Mouse (Mus musculus): ENCODE results near the gene Cyp4v3.

Gene Cyp4v3

DNA sequence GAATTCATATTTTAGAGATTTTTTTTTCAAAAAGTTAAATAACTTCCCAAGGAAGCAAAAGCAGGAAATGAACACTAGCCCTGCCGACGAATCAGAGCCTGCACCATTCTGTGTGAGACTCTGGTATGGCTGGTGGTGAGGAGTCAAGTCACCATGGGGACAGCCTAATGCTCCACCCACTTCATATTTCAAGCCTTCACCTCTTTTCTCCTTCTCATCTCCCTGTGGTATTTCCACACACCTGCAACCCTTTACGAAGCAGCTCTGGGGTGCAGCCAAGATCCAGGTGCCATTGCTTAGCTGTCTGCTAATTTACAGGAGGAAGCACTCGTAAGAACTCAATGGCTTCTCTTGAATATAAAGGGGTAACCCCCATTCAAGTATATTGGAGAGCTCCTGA is 22.0 kb downstream of the Cyp4v3 start:
- DNase-seq: no peak

DNA sequence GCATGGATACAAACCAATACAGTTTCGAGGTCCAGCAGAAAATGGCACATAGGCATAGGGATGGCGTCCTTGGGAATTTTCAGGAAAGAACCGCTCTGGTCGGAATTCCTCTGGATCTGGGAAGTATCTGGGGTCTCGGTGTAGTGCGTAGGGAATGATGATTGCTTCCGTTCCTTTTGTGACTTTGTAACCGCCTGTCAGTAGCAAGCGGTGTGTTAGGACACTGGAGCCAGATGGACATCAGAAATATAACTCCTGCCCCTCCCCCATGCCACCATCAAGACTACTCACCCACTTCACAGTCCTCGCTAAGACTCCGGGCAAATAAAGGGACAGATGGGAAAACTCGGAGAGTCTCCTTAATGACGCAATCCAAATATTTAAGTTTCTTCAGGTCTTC is 24.6 kb downstream of the Cyp4v3 start, which contains the start of gene Gm45753:
Gm45753 (minus strand) TSS at position 101 of the 400 bp plus-strand sequence.
- no peak for DNase-seq

DNA sequence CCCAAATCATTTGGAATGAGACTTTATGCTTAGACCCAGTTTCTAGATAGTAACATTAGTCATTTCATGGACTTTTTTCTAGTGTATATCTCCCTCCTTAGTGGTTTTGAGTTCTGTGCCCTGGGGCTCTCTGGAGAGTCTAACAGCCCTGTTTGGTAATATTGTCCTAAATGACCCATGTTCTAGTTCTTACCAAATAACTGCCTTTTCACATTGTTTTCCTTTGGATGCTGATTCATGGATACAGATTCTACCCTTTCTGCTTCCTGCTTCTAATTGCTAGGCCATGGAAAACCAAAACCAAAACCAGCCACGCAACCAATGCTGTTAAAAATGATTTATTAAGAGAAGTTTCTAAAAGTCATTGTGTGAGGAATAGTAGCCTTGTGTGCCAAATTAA is 27.5 kb downstream of the Cyp4v3 start:
- no peak for DNase-seq

- no peak for DNase-seq
Measured at GRCm38 (mm10) chr8:45304354-45304753, 28.7 kb downstream of the Cyp4v3 start.

- peak in 1 of 2 experiments; percentile 4 for DNase-seq
Measured at GRCm38 (mm10) chr8:45302390-45302789, 30.6 kb downstream of the Cyp4v3 start.

GRCm38 (mm10) chr8:45295276-45295675 is 37.7 kb downstream of the Cyp4v3 start:
- DNase-seq: no peak

- no peak for DNase-seq
Measured at GRCm38 (mm10) chr8:45294687-45295086, 38.3 kb downstream of the Cyp4v3 start, which contains the start of gene Klkb1. Klkb1 (minus strand) TSS chr8:45294859.

GRCm38 (mm10) chr8:45291790-45292189 is 41.2 kb downstream of the Cyp4v3 start:
- peak; percentile 78 to 83 for DNase-seq

GRCm38 (mm10) chr8:45281630-45282029 is 51.4 kb downstream of the Cyp4v3 start:
- DNase-seq: no peak

DNA sequence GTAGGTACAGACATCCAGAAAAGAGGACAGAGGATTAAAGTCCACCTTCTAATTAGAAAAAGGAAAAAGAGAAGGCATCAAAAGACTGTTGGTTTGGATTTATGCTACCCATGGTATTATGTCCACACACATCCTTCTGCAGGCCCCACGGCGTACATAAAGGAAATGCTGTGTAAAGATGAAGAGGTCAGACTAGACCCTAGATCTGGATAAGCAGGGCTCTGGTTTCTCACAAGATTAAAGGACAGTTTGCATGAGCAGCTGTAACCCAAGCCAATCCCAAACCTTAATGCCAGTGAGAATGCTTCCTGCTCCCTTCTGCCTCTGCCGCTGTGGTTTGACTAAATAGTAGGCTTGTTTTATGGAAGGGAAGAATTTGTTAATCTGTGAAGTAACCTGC is 55.6 kb downstream of the Cyp4v3 start:
- DNase-seq: no peak

GRCm38 (mm10) chr8:45274317-45274716 is 58.7 kb downstream of the Cyp4v3 start:
- DNase-seq: no peak

- no peak for DNase-seq
Measured at GRCm38 (mm10) chr8:45269056-45269455, 64.0 kb downstream of the Cyp4v3 start.

DNA sequence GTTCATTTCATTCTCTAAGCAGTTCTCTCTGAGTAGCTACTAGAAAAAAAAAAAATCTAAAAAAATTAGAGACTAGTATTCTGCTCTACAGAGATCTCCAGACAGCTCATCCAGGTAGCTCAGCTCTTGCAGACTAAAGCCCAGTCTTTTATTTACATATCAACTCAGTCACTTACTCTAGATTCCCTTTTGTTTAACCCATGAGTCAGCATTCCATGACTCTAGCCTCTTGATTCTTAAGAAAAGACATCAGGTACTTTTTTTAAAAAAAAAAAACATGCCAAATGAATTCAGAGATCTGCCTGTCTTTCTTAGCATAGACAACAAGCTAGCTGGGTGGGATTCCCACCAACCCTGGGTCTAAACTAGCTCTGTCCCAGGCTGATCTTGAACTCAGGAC is 64.5 kb downstream of the Cyp4v3 start:
- DNase-seq: no peak

GRCm38 (mm10) chr8:45267611-45268391 is 65.2 kb downstream of the Cyp4v3 start:
- DNase-seq: peak in 1 of 2 experiments; percentile 21

- DNase-seq: no peak
Measured at GRCm38 (mm10) chr8:45266993-45267392, 66.0 kb downstream of the Cyp4v3 start.

GRCm38 (mm10) chr8:45264918-45265317 is 68.1 kb downstream of the Cyp4v3 start:
- no peak for DNase-seq

- DNase-seq: no peak
Measured at GRCm38 (mm10) chr8:45262851-45263250, 70.2 kb downstream of the Cyp4v3 start.

DNA sequence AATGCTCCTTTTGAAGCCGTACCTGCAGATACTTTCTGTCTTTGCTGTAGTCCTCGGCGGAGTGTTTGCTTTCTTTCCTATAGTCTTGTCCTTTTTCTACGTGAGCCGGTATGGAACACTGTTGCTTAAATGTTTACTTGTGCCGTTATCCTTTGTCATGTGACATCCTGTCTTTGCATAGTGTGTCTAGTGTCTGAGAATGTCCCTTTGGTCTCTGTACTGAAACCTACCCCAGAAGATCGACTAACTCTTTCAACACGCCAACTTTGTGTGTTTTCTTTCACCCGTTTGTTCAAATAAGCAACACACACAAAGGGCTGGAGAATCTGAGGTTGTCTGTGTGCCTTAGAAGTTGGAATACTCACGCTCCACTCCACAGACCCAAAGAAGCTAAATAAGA is 71.1 kb downstream of the Cyp4v3 start, which contains the start of gene F11:
F11 (minus strand) TSS at position 112 of the 400 bp plus-strand sequence.
- no peak for DNase-seq

- DNase-seq: no peak
Measured at GRCm38 (mm10) chr8:45258421-45258820, 74.6 kb downstream of the Cyp4v3 start.

GRCm38 (mm10) chr8:45255040-45255439 is 78.0 kb downstream of the Cyp4v3 start:
- DNase-seq: no peak

Measured in cerebellum, postnatal 14 days (tissue).